Mouse (Mus musculus) embryonic facial prominence, embryonic 14.5 days (tissue): ENCODE measurements around the gene Gm49336. TPM values are rescaled to one million over a fixed set of nuclear protein-coding genes. Genes with fewer than 3 reads are reported as not detected.

Experiments used
- ATAC-seq: fragments of 200-750 bp; cut with Nextera tagmentation; 2 replicates; pipeline ENCODE4 v1.8.0; 2017; ENCODE audit warnings: low read depth, moderate number of reproducible peaks, moderate TSS enrichment
- DNase-seq: peaks from one replicate; pipeline ENCODE4 v3.0.0-alpha.2; 2015; ENCODE audit warnings: low spot score
- H3K27ac ChIP-seq: fragments of 300-500 bp; sonication (generic); replicated peaks from 2 replicates; pipeline ENCODE4 v1.5.1; 2014; ENCODE audit warnings: low read depth, mild to moderate bottlenecking, low read length, moderate library complexity
- H3K27me3 ChIP-seq: fragments of 300-500 bp; sonication (generic); replicated peaks from 2 replicates; pipeline ENCODE4 v1.6.1; 2014; ENCODE audit warnings: low read length; ENCODE audit not compliant: control insufficient read depth, insufficient read depth
- H3K36me3 ChIP-seq: fragments of 300-500 bp; sonication (generic); 2 replicates; pipeline ENCODE4 v1.6.1; 2014; ENCODE audit warnings: low read length, mixed read lengths; ENCODE audit not compliant: control insufficient read depth, insufficient read depth
- H3K4me1 ChIP-seq: fragments of 300-500 bp; sonication (generic); 2 replicates; pipeline ENCODE4 v1.6.1; 2014; ENCODE audit warnings: antibody characterized with exemption, low read length; ENCODE audit not compliant: control insufficient read depth, insufficient read depth
- H3K4me2 ChIP-seq: fragments of 300-500 bp; sonication (generic); 2 replicates; pipeline ENCODE4 v1.6.1; 2014; ENCODE audit warnings: low read depth, mild to moderate bottlenecking, low read length, moderate library complexity, mixed read lengths
- H3K4me3 ChIP-seq: fragments of 300-500 bp; sonication (generic); 2 replicates; pipeline ENCODE4 v1.5.1; 2014; ENCODE audit warnings: low read depth, mild to moderate bottlenecking, low read length
- H3K9ac ChIP-seq: fragments of 300-500 bp; sonication (generic); 2 replicates; pipeline ENCODE4 v1.6.1; 2014; ENCODE audit warnings: low read depth, mild to moderate bottlenecking, low read length, moderate library complexity, mixed read lengths
- H3K9me3 ChIP-seq: fragments of 300-500 bp; sonication (generic); 2 replicates; pipeline ENCODE4 v1.6.1; 2016; ENCODE audit warnings: low read length; ENCODE audit not compliant: control insufficient read depth
- WGBS: fragments of 180-500 bp; shearing (Covaris S2); extraction: QIAGEN DNeasy Blood & Tissue Kit; methylation state at CpG from one replicate; pipeline ENCODE4 v1.1.7; 2014; 5-methylcytosine and 5-hydroxymethylcytosine counted together
- polyA plus RNA-seq: library from polyadenylated mRNA; unstranded; fragments of >200 nt; fragmentation: Nextera tagmentation; extraction: Ambion mirVana; gene quantifications from 2 replicates; pipeline ENCODE4 v1.2.1, GENCODE M21; 2014

The Gm49336 gene
- polyA plus RNA-seq, 1 experiment from 2014 or later, result 57.0 TPM

- Histone ChIP-seq H3K36me3 (peaks cover 4% of the 10 kb centered on the region; the same call in 1 of the 2 replicates), H3K27ac (no peak overlapping the region), H3K4me3 (no peak overlapping the region), H3K4me2 (no peak overlapping the region), H3K9ac (no peak overlapping the region), H3K27me3 (no peaks in the 10 kb centered on the region), H3K4me1 (no peaks in the 10 kb centered on the region), H3K9me3 (no peaks in the 10 kb centered on the region)
- 79% methylated on average over 6 of the region's 6 CpGs for WGBS
- ATAC-seq (no peak), DNase-seq (no peak)
Observed at GRCm38 (mm10) chr14:60273346-60273745, 22.0 kb upstream of the Gm49336 start.

- H3K4me2 ChIP-seq, result no peak overlapping the region
- H3K27ac ChIP-seq, result no peak overlapping the region
- DNase-seq, result no peak
- H3K36me3 ChIP-seq, result no peaks in the 10 kb centered on the region
- no peaks in the 10 kb centered on the region for H3K9me3 ChIP-seq
- no peak for ATAC-seq
- H3K27me3 ChIP-seq, result no peaks in the 10 kb centered on the region
- WGBS, result 94% methylated on average over 6 of the region's 6 CpGs
- H3K9ac ChIP-seq, result no peak overlapping the region; the same call in 1 of the 2 replicates
- no peak overlapping the region for H3K4me3 ChIP-seq
- H3K4me1 ChIP-seq, result peaks cover 12% of the 10 kb centered on the region; the same call in 1 of the 2 replicates
Observed at GRCm38 (mm10) chr14:60269333-60269732, 18.0 kb upstream of the Gm49336 start.

- H3K27me3 ChIP-seq, result no peaks in the 10 kb centered on the region
- no peaks in the 10 kb centered on the region for H3K36me3 ChIP-seq
- no peaks in the 10 kb centered on the region for H3K9me3 ChIP-seq
- H3K4me3 ChIP-seq, result peak within 1 kb of the TSS; percentile 77
- WGBS, result under 1% methylated on average over 34 of the region's 51 CpGs
- no peak within 1 kb of the TSS; the same call in 1 of the 2 replicates for H3K27ac ChIP-seq
- ATAC-seq, result peak; percentile 100
- peak within 1 kb of the TSS; percentile 70 for H3K4me2 ChIP-seq
- peak; percentile 99 for DNase-seq
- H3K9ac ChIP-seq, result peak within 1 kb of the TSS; percentile 79
- H3K4me1 ChIP-seq, result peaks cover 12% of the 10 kb centered on the region; the same call in 1 of the 2 replicates
Observed at GRCm38 (mm10) chr14:60264990-60265876, 13.9 kb upstream of the Gm49336 start, which contains the start of gene Mtmr6. Gene Mtmr6, plus strand, starts transcription at chr14:60265228.

GRCm38 (mm10) chr14:60262316-60262715 lies 11.0 kb upstream of the Gm49336 start:
- no peaks in the 10 kb centered on the region for H3K27me3 ChIP-seq
- H3K27ac ChIP-seq, result no peak overlapping the region
- no peaks in the 10 kb centered on the region for H3K9me3 ChIP-seq
- H3K36me3 ChIP-seq, result no peaks in the 10 kb centered on the region
- no peak overlapping the region for H3K4me3 ChIP-seq
- ATAC-seq (no peak), DNase-seq (no peak)
- H3K4me2 ChIP-seq, result no peak overlapping the region
- 73% methylated on average over 7 of the region's 7 CpGs for WGBS
- H3K4me1 ChIP-seq, result peaks cover 12% of the 10 kb centered on the region; the same call in 1 of the 2 replicates
- no peak overlapping the region for H3K9ac ChIP-seq

- H3K27me3 ChIP-seq, result no peaks in the 10 kb centered on the region
- DNase-seq (no peak), ATAC-seq (no peak)
- no peak overlapping the region for H3K4me3 ChIP-seq
- H3K9me3 ChIP-seq, result no peaks in the 10 kb centered on the region
- H3K4me2 ChIP-seq, result no peak overlapping the region
- 87% methylated on average over 1 of the region's 1 CpGs for WGBS
- H3K36me3 ChIP-seq, result no peaks in the 10 kb centered on the region
- H3K4me1 ChIP-seq, result no peaks in the 10 kb centered on the region
- H3K9ac ChIP-seq, result no peak overlapping the region
- H3K27ac ChIP-seq, result no peak overlapping the region
Observed at GRCm38 (mm10) chr14:60257851-60258250, 6.5 kb upstream of the Gm49336 start.

- Histone ChIP-seq H3K4me1 (no peaks in the 10 kb centered on the region), H3K36me3 (no peaks in the 10 kb centered on the region), H3K4me2 (no peak overlapping the region), H3K9ac (no peak overlapping the region), H3K27me3 (no peaks in the 10 kb centered on the region), H3K27ac (no peak overlapping the region), H3K9me3 (no peaks in the 10 kb centered on the region), H3K4me3 (no peak overlapping the region)
- no peak for ATAC-seq
- WGBS, result 67% methylated on average over 4 of the region's 4 CpGs
- no peak for DNase-seq
Observed at GRCm38 (mm10) chr14:60257101-60257500, 5.8 kb upstream of the Gm49336 start.

- 27% methylated on average over 3 of the region's 3 CpGs for WGBS
- Histone ChIP-seq H3K36me3 (no peaks in the 10 kb centered on the region), H3K4me3 (no peak overlapping the region), H3K4me1 (no peaks in the 10 kb centered on the region), H3K27me3 (no peaks in the 10 kb centered on the region), H3K27ac (no peak overlapping the region), H3K9me3 (no peaks in the 10 kb centered on the region), H3K4me2 (no peak overlapping the region), H3K9ac (no peak overlapping the region; the same call in 1 of the 2 replicates)
- ATAC-seq (no peak), DNase-seq (peak; percentile 15)
Observed at GRCm38 (mm10) chr14:60256356-60256755, 5.0 kb upstream of the Gm49336 start.

GRCm38 (mm10) chr14:60254774-60255173 lies 3.5 kb upstream of the Gm49336 start:
- H3K4me1 ChIP-seq, result peaks cover 5% of the 10 kb centered on the region; the same call in 1 of the 2 replicates
- H3K9me3 ChIP-seq, result no peaks in the 10 kb centered on the region
- no peaks in the 10 kb centered on the region for H3K36me3 ChIP-seq
- no peak overlapping the region for H3K4me3 ChIP-seq
- DNase-seq (no peak), ATAC-seq (no peak)
- no peak overlapping the region for H3K27ac ChIP-seq
- no peak overlapping the region for H3K9ac ChIP-seq
- H3K27me3 ChIP-seq, result no peaks in the 10 kb centered on the region
- H3K4me2 ChIP-seq, result no peak overlapping the region
